Mouse (Mus musculus): ENCODE data around the gene Nkx2-5.

DNA sequence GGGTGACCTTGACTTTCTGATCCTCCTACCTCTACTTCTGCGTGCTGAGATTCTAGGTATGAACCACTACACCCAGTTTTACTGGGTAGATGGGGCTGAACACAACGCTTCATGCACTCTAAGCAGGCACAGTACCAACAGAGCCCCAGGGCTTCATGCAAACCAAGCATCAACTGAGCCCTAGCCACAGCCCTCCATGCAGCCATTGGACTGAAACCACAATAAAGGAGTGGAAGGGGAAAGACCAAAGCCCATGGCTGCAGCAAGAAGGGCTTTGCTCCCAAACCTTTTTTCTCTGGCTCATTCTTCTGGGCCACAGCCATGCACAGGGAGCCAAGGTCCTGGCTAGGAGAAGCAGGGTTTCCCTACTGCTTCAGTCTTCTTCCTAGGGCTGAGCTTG lies 32.2 kb downstream of the Nkx2-5 start:
- TF ChIP-seq POLR2A (IDR thresholded peaks at IDR 0.05; ENCODE audit: insufficient read depth, low read depth, low read length) (no peak), CTCF (IDR thresholded peaks at IDR 0.05; ENCODE audit: insufficient read depth, low read depth, low read length) (no peak)
